Mouse (Mus musculus): ENCODE data around the gene Ctnna3.

- TF ChIP-seq CTCF (IDR thresholded peaks at IDR 0.05; ENCODE audit: control insufficient read depth, insufficient read depth, insufficient read length) (no peak), MYOG (IDR thresholded peaks at IDR 0.05; ENCODE audit: control insufficient read depth, extremely low read depth, insufficient read length) (no peak), CEBPB (IDR thresholded peaks at IDR 0.05; ENCODE audit: low read depth) (no peak), USF1 (IDR thresholded peaks at IDR 0.05; ENCODE audit: low read depth) (no peak), MAX (IDR thresholded peaks at IDR 0.05) (no peak), MYOD1 (IDR thresholded peaks at IDR 0.05; ENCODE audit: control insufficient read depth, insufficient read length, low read depth) (no peak), FOSL1 (IDR thresholded peaks at IDR 0.05; ENCODE audit: insufficient read depth, low read length, poor library complexity, severe bottlenecking) (no peak)
Measured at GRCm38 (mm10) chr10:64483281-64483680, 1053.4 kb downstream of the Ctnna3 start.
